Mouse (Mus musculus): ENCODE results near the gene St6galnac3.

- TF ChIP-seq CTCF (IDR thresholded peaks at IDR 0.05; ENCODE audit: borderline replicate concordance, extremely low read depth, insufficient read depth, insufficient read length) (no peak), POLR2A (IDR thresholded peaks at IDR 0.05; ENCODE audit: borderline replicate concordance, extremely low read depth, insufficient read depth, insufficient read length, poor library complexity, severe bottlenecking) (no peak)
Observed at GRCm38 (mm10) chr3:153738421-153738820, 13.4 kb upstream of the St6galnac3 start.
